Mouse (Mus musculus): ENCODE results near the gene Lsm5. TPM values are rescaled to one million over a fixed set of nuclear protein-coding genes. Genes with fewer than 3 reads are reported as not detected.
A peak's percentile ranks its signal among the peaks of the same experiment; 100 is the strongest.

Gene Lsm5
- 65.2 and 82.3 TPM in 2 replicates for polyA plus RNA-seq (2015; fragmentation: Nextera tagmentation; extraction: Ambion mirVana)

DNA sequence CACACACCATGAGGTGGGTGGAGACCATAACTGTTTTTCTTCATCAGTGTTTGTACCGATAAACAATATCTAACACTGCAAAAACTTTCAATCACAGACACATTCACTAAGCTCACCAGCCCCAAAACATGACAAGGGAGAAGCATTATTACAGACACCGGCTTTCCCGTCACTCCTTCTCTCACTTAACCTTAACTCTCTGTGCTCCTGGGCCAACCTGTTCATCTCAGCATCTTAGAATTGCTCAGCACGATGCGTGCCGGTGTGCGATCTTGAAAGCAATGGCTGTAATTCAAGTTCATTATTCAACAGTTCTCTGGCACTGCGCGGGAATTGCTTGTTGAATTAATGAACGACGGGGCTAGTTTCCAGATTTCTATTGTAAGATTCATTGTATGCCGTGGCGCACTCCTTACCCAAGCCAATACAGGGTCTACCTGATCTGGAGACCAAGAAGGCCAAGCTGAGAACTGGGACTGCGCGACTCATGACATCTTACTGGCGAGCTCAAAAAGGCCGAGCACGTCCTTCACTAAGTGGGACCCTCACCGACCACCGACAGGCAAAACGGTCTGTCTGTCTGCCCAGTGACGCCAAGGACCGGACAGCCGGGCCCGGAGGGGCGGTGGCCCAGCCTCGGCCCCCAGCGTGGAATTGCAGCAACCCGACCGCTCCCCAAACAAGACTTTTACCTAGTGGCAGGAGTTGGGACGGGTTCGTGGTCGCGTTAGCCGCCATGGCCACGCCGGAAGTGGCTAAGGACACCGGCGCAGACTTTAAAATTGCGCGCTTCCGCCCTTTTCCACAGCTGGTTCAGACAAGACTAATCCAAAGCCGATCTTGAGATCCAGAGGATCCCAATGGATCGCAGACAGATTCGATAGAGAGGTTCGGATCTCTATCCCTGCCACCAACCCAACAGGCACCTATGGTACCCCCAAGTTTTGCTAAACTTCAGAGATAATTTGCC is at the start of gene Lsm5:
Gene Lsm5, minus strand, starts transcription at position 780 of the 970 bp plus-strand sequence.
- ATAC-seq: peak; percentile 97
- peaks cover 4% of the 10 kb centered on the region for H3K4me1 ChIP-seq (ENCODE audit: control insufficient read depth, insufficient read depth, low read length)

GRCm38 (mm10) chr6:56753719-56754118 is 49.2 kb upstream of the Lsm5 start:
- no peaks in the 10 kb centered on the region for H3K9me3 ChIP-seq (replicated peaks; ENCODE audit: control insufficient read depth, low read length, poor library complexity, severe bottlenecking)
- H3K4me3 ChIP-seq (ENCODE audit: low read depth, low read length): no peak overlapping the region
- no peak overlapping the region for H3K27ac ChIP-seq (ENCODE audit: low read length)
- H3K27me3 ChIP-seq (ENCODE audit: control insufficient read depth, insufficient read depth, low read depth, low read length): no peaks in the 10 kb centered on the region
- no peak overlapping the region for H3K9ac ChIP-seq (ENCODE audit: low read depth, low read length)
- H3K36me3 ChIP-seq (ENCODE audit: control insufficient read depth, insufficient read depth, low read length): peaks cover 31% of the 10 kb centered on the region
- WGBS: 97% methylated on average over 3 of the region's 3 CpGs
- no peak overlapping the region for H3K4me2 ChIP-seq (ENCODE audit: low read length)
- H3K4me1 ChIP-seq (ENCODE audit: control insufficient read depth, insufficient read depth, low read length): no peaks in the 10 kb centered on the region
- ATAC-seq: no peak

More for the DNA sequence above, at the start of gene Lsm5:
- WGBS: under 1% methylated on average over 46 of the region's 46 CpGs
- Histone ChIP-seq H3K4me3 (ENCODE audit: low read depth, low read length) (peak within 1 kb of the TSS; percentile 67), H3K9ac (ENCODE audit: low read depth, low read length) (peak within 1 kb of the TSS; percentile 65), H3K4me2 (ENCODE audit: low read length) (peak within 1 kb of the TSS; percentile 63), H3K9me3 (replicated peaks; ENCODE audit: control insufficient read depth, low read length, poor library complexity, severe bottlenecking) (no peaks in the 10 kb centered on the region), H3K27me3 (ENCODE audit: control insufficient read depth, insufficient read depth, low read depth, low read length) (no peaks in the 10 kb centered on the region), H3K36me3 (ENCODE audit: control insufficient read depth, insufficient read depth, low read length) (no peaks in the 10 kb centered on the region; the same call in 1 of the 2 replicates), H3K27ac (ENCODE audit: low read length) (no peak within 1 kb of the TSS; the same call in 1 of the 2 replicates)

GRCm38 (mm10) chr6:56745950-56746543 is 41.5 kb upstream of the Lsm5 start:
- H3K27ac ChIP-seq (ENCODE audit: low read length): no peak overlapping the region
- H3K4me1 ChIP-seq (ENCODE audit: control insufficient read depth, insufficient read depth, low read length): no peaks in the 10 kb centered on the region

GRCm38 (mm10) chr6:56732545-56732944 is 28.0 kb upstream of the Lsm5 start:
- WGBS: 72% methylated on average over 2 of the region's 2 CpGs
- Histone ChIP-seq H3K4me2 (ENCODE audit: low read length) (no peak overlapping the region), H3K27ac (ENCODE audit: low read length) (no peak overlapping the region), H3K4me3 (ENCODE audit: low read depth, low read length) (no peak overlapping the region), H3K4me1 (ENCODE audit: control insufficient read depth, insufficient read depth, low read length) (no peaks in the 10 kb centered on the region), H3K9me3 (replicated peaks; ENCODE audit: control insufficient read depth, low read length, poor library complexity, severe bottlenecking) (no peaks in the 10 kb centered on the region), H3K9ac (ENCODE audit: low read depth, low read length) (no peak overlapping the region), H3K36me3 (ENCODE audit: control insufficient read depth, insufficient read depth, low read length) (peaks cover 28% of the 10 kb centered on the region), H3K27me3 (ENCODE audit: control insufficient read depth, insufficient read depth, low read depth, low read length) (no peaks in the 10 kb centered on the region)
- no peak for ATAC-seq

More at GRCm38 (mm10) chr6:56745950-56746543, 41.5 kb upstream of the Lsm5 start:
- WGBS: 47% methylated on average over 5 of the region's 5 CpGs
- Histone ChIP-seq H3K4me3 (ENCODE audit: low read depth, low read length) (no peak overlapping the region), H3K27me3 (ENCODE audit: control insufficient read depth, insufficient read depth, low read depth, low read length) (no peaks in the 10 kb centered on the region), H3K9me3 (replicated peaks; ENCODE audit: control insufficient read depth, low read length, poor library complexity, severe bottlenecking) (no peaks in the 10 kb centered on the region), H3K36me3 (ENCODE audit: control insufficient read depth, insufficient read depth, low read length) (peaks cover 6% of the 10 kb centered on the region; the same call in 1 of the 2 replicates), H3K9ac (ENCODE audit: low read depth, low read length) (no peak overlapping the region), H3K4me2 (ENCODE audit: low read length) (no peak overlapping the region)
- ATAC-seq: peak; percentile 54; the same call in 1 of the 2 replicates

GRCm38 (mm10) chr6:56720877-56721276 is 16.4 kb upstream of the Lsm5 start:
- Histone ChIP-seq H3K9me3 (replicated peaks; ENCODE audit: control insufficient read depth, low read length, poor library complexity, severe bottlenecking) (no peaks in the 10 kb centered on the region), H3K4me2 (ENCODE audit: low read length) (no peak overlapping the region), H3K27me3 (ENCODE audit: control insufficient read depth, insufficient read depth, low read depth, low read length) (no peaks in the 10 kb centered on the region), H3K36me3 (ENCODE audit: control insufficient read depth, insufficient read depth, low read length) (peaks cover 8% of the 10 kb centered on the region; the same call in 1 of the 2 replicates), H3K4me3 (ENCODE audit: low read depth, low read length) (no peak overlapping the region), H3K4me1 (ENCODE audit: control insufficient read depth, insufficient read depth, low read length) (peaks cover 15% of the 10 kb centered on the region), H3K9ac (ENCODE audit: low read depth, low read length) (no peak overlapping the region), H3K27ac (ENCODE audit: low read length) (no peak overlapping the region)
- WGBS: 38% methylated on average over 3 of the region's 3 CpGs
- ATAC-seq: no peak

DNA sequence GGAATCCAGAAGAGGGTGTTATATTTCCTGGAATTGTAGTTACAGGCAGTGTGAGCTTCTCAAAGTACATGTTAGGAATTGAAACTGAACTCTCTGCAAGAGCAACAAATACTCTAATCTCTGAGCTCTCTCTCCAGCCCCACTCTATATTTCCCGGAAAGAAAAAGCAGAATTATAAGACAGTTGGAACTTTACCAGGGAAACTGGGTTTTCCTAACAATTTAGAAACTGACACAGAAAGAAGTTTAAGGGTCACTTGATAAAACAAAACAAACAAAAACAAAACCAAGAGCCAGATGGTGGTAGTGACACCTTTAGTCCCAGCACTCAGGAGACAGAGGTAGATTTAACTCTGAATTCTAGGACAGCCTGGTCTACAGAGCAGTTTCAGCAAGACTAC is 14.6 kb upstream of the Lsm5 start:
- Histone ChIP-seq H3K4me1 (ENCODE audit: control insufficient read depth, insufficient read depth, low read length) (peaks cover 17% of the 10 kb centered on the region), H3K9ac (ENCODE audit: low read depth, low read length) (no peak overlapping the region), H3K36me3 (ENCODE audit: control insufficient read depth, insufficient read depth, low read length) (no peaks in the 10 kb centered on the region), H3K27ac (ENCODE audit: low read length) (no peak overlapping the region), H3K27me3 (ENCODE audit: control insufficient read depth, insufficient read depth, low read depth, low read length) (no peaks in the 10 kb centered on the region), H3K9me3 (replicated peaks; ENCODE audit: control insufficient read depth, low read length, poor library complexity, severe bottlenecking) (no peaks in the 10 kb centered on the region), H3K4me3 (ENCODE audit: low read depth, low read length) (no peak overlapping the region), H3K4me2 (ENCODE audit: low read length) (no peak overlapping the region)
- no peak for ATAC-seq
- WGBS: 93% methylated on average over 1 of the region's 1 CpGs

DNA sequence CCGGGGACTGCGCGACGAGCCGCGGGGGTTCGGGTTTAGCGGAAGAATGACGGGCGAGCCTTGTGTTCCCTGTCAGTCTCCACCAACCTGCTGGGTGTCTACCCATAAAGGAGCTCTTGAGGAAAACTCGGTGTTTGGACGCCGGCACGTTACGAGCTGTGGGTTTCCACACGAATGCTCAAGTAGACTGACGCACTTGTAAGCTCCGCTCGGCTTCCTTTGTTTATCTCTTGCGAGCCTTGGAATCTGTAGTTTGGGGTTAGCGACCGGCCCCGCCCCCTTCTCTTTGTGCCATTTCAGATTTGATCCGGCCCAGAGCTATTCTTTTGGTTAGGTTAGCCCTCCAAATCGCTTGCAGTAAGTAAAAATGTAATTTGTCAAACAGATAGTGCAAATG is 10.8 kb upstream of the Lsm5 start:
- peak overlapping the region; percentile 91 for H3K9ac ChIP-seq (ENCODE audit: low read depth, low read length)
- H3K36me3 ChIP-seq (ENCODE audit: control insufficient read depth, insufficient read depth, low read length): no peaks in the 10 kb centered on the region
- no peaks in the 10 kb centered on the region for H3K9me3 ChIP-seq (replicated peaks; ENCODE audit: control insufficient read depth, low read length, poor library complexity, severe bottlenecking)
- ATAC-seq: peak; percentile 76; the same call in 1 of the 2 replicates
- no peaks in the 10 kb centered on the region for H3K27me3 ChIP-seq (ENCODE audit: control insufficient read depth, insufficient read depth, low read depth, low read length)
- peaks cover 17% of the 10 kb centered on the region for H3K4me1 ChIP-seq (ENCODE audit: control insufficient read depth, insufficient read depth, low read length)
- peak overlapping the region; percentile 83 for H3K4me2 ChIP-seq (ENCODE audit: low read length)
- H3K4me3 ChIP-seq (ENCODE audit: low read depth, low read length): peak overlapping the region; percentile 83
- WGBS: 0% methylated on average over 25 of the region's 25 CpGs
- peak overlapping the region; percentile 88 for H3K27ac ChIP-seq (ENCODE audit: low read length)

DNA sequence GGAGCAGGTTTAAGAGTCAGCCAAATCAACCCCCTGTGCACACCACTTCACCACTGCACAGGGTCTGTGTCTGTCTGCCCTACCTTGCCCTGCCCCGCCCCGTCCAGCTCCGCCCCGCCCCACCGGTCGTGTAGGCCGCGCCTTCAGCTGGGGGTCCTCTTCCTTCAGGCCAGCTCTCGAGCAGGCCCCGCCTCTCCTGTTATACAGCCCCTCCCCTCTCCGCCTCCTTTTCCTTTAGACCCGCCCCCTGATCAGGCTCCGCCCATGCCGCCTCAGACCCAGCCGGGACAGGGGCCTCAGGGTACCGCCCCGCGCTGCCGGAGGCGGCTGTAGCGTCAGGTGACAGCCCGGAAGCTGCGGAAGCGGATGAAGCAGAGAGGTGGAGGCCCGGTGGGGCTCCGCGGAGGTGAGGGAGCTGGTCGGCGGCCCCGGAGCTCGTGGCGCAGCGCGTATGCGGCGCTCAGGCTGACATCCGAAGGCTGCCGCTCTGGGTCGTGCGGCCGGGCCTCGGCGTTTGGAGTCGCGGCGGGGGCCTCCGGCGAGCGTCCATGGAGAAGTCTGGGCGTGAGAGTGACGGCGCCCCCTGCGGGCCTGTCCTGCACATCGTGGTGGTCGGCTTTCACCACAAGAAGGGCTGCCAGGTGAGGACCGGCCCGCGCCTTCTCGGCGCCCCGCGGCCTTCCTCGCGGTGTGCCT is 10.2 kb upstream of the Lsm5 start, which contains the start of gene Avl9:
Gene Avl9, plus strand, starts transcription at position 326 of the 696 bp plus-strand sequence.
- WGBS: under 1% methylated on average over 54 of the region's 64 CpGs
- H3K27ac ChIP-seq (ENCODE audit: low read length): peak within 1 kb of the TSS; percentile 88
- no peaks in the 10 kb centered on the region for H3K27me3 ChIP-seq (ENCODE audit: control insufficient read depth, insufficient read depth, low read depth, low read length)
- H3K4me2 ChIP-seq (ENCODE audit: low read length): peak within 1 kb of the TSS; percentile 83
- peak; percentile 96 for ATAC-seq
- no peaks in the 10 kb centered on the region for H3K9me3 ChIP-seq (replicated peaks; ENCODE audit: control insufficient read depth, low read length, poor library complexity, severe bottlenecking)
- H3K9ac ChIP-seq (ENCODE audit: low read depth, low read length): peak within 1 kb of the TSS; percentile 91
- peaks cover 17% of the 10 kb centered on the region for H3K4me1 ChIP-seq (ENCODE audit: control insufficient read depth, insufficient read depth, low read length)
- H3K36me3 ChIP-seq (ENCODE audit: control insufficient read depth, insufficient read depth, low read length): no peaks in the 10 kb centered on the region
- H3K4me3 ChIP-seq (ENCODE audit: low read depth, low read length): peak within 1 kb of the TSS; percentile 83

Data from midbrain, embryonic 16.5 days (tissue).